Mouse (Mus musculus) midbrain, embryonic 11.5 days (tissue): ENCODE results near the gene Traf2. TPM values are rescaled to one million over a fixed set of nuclear protein-coding genes. Genes with fewer than 3 reads are reported as not detected.
A peak's percentile ranks its signal among the peaks of the same experiment; 100 is the strongest.

Experiments
- ATAC-seq: fragments of 200-750 bp; cut with Nextera tagmentation; 2 replicates; pipeline ENCODE4 v1.8.0; 2017; ENCODE audit warnings: moderate TSS enrichment, moderate library complexity; ENCODE audit not compliant: low FRiP score
- DNase-seq: peaks from one replicate; pipeline ENCODE4 v3.0.0; 2015; ENCODE audit warnings: low spot score; ENCODE audit errors: missing footprints
- H3K27ac ChIP-seq: fragments of 300-500 bp; sonication (generic); 2 replicates; pipeline ENCODE4 v1.5.1; 2014; ENCODE audit warnings: low read depth, low read length
- H3K27me3 ChIP-seq: fragments of 300-500 bp; sonication (generic); 2 replicates; pipeline ENCODE4 v1.6.1; 2014; ENCODE audit warnings: mild to moderate bottlenecking, low read length, moderate library complexity, mixed read lengths; ENCODE audit not compliant: control insufficient read depth, insufficient read depth
- H3K36me3 ChIP-seq: fragments of 300-500 bp; sonication (generic); 2 replicates; pipeline ENCODE4 v1.6.1; 2014; ENCODE audit warnings: mild to moderate bottlenecking, low read length, moderate library complexity, mixed read lengths; ENCODE audit not compliant: control insufficient read depth, insufficient read depth
- H3K4me1 ChIP-seq: fragments of 300-500 bp; sonication (generic); 2 replicates; pipeline ENCODE4 v1.6.1; 2014; ENCODE audit warnings: low read length; ENCODE audit not compliant: control insufficient read depth, insufficient read depth
- H3K4me2 ChIP-seq: fragments of 300-500 bp; sonication (generic); 2 replicates; pipeline ENCODE4 v1.6.1; 2014; ENCODE audit warnings: mild to moderate bottlenecking, moderate library complexity
- H3K4me3 ChIP-seq: fragments of 300-500 bp; sonication (generic); 2 replicates; pipeline ENCODE4 v1.5.1; 2014; ENCODE audit warnings: low read depth, low read length
- H3K9ac ChIP-seq: fragments of 300-500 bp; sonication (generic); 2 replicates; pipeline ENCODE4 v1.6.1; 2014; ENCODE audit warnings: low read length
- H3K9me3 ChIP-seq: fragments of 300-500 bp; sonication (generic); 2 replicates; pipeline ENCODE4 v1.6.1; 2016; ENCODE audit warnings: low read length; ENCODE audit not compliant: control insufficient read depth
- WGBS: fragments of 180-500 bp; shearing (Covaris S2); extraction: QIAGEN DNeasy Blood & Tissue Kit; methylation state at CpG from one replicate; pipeline ENCODE4 v1.1.7; 2014; 5-methylcytosine and 5-hydroxymethylcytosine counted together
- polyA plus RNA-seq: library from polyadenylated mRNA; unstranded; fragments of >200 nt; fragmentation: Nextera tagmentation; extraction: Ambion mirVana; gene quantifications from 2 replicates; pipeline ENCODE4 v1.2.1, GENCODE M21; 2014

Gene Traf2
- polyA plus RNA-seq, 1 experiment from 2014 or later = 31.6 TPM

- H3K36me3 ChIP-seq = no peaks in the 10 kb centered on the region
- H3K4me3 ChIP-seq = no peak overlapping the region
- H3K9ac ChIP-seq = no peak overlapping the region
- DNase-seq (peak; percentile 56), ATAC-seq (no peak)
- 76% methylated on average over 5 of the region's 5 CpGs for WGBS
- H3K4me1 ChIP-seq = no peaks in the 10 kb centered on the region
- no peaks in the 10 kb centered on the region for H3K9me3 ChIP-seq
- H3K27ac ChIP-seq = no peak overlapping the region
- no peaks in the 10 kb centered on the region for H3K27me3 ChIP-seq
- no peak overlapping the region for H3K4me2 ChIP-seq
Measured at GRCm38 (mm10) chr2:25492988-25493387, 53.8 kb downstream of the Traf2 start.

GRCm38 (mm10) chr2:25488671-25489068 is 58.1 kb downstream of the Traf2 start:
- ATAC-seq (no peak), DNase-seq (no peak)
- Histone ChIP-seq H3K36me3 (no peaks in the 10 kb centered on the region), H3K27ac (no peak overlapping the region), H3K4me2 (no peak overlapping the region), H3K27me3 (no peaks in the 10 kb centered on the region), H3K4me3 (no peak overlapping the region), H3K9ac (no peak overlapping the region), H3K9me3 (no peaks in the 10 kb centered on the region), H3K4me1 (no peaks in the 10 kb centered on the region)
- WGBS = 84% methylated on average over 7 of the region's 7 CpGs

DNA sequence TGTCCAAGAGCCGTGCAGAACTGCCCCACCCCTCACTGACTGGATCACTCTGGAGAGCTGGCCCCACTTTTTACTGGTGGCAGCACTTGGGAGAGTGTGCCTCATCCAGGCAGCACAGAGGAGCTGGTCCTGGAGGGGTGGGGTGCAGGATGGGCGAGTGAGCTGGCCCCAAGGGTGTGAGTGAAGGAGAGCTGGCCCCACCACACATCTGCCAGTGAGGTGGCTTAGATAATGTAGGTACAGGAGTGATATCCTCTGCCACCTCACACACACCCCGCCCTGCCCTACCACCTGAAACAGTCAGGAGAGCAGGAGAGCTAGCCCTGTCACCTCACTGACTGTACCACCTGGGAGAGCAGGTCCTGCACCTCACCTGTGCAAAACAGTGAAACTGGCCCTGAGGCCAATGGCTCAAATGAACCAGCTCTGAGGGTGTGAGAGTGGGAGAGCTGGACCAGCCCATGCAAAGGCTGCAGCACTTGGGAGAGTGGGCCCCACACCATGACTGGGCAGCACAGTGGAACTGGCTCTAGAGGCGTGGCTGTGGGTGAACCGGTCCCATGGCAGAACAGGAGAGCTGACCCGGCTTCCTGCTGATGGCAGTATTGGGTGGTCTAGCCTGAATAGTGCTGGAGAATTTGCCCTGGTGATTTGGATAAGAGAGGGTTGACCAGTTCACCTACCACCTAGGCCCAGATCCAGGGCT is 58.6 kb downstream of the Traf2 start:
- no peaks in the 10 kb centered on the region for H3K4me1 ChIP-seq
- no peak for ATAC-seq
- H3K9ac ChIP-seq = no peak overlapping the region
- H3K27ac ChIP-seq = no peak overlapping the region
- H3K27me3 ChIP-seq = no peaks in the 10 kb centered on the region
- 78% methylated on average over 6 of the region's 6 CpGs for WGBS
- H3K36me3 ChIP-seq = no peaks in the 10 kb centered on the region
- H3K9me3 ChIP-seq = no peaks in the 10 kb centered on the region
- no peak for DNase-seq
- no peak overlapping the region for H3K4me3 ChIP-seq
- H3K4me2 ChIP-seq = no peak overlapping the region

GRCm38 (mm10) chr2:25484901-25485647 is 61.7 kb downstream of the Traf2 start:
- no peak for ATAC-seq
- Histone ChIP-seq H3K27me3 (no peaks in the 10 kb centered on the region), H3K36me3 (no peaks in the 10 kb centered on the region), H3K9me3 (no peaks in the 10 kb centered on the region), H3K4me3 (no peak overlapping the region), H3K4me1 (no peaks in the 10 kb centered on the region), H3K27ac (no peak overlapping the region), H3K4me2 (no peak overlapping the region), H3K9ac (no peak overlapping the region)
- WGBS = 71% methylated on average over 11 of the region's 11 CpGs
- no peak for DNase-seq

- Histone ChIP-seq H3K4me2 (no peak overlapping the region), H3K4me3 (no peak overlapping the region), H3K27me3 (no peaks in the 10 kb centered on the region), H3K4me1 (no peaks in the 10 kb centered on the region), H3K27ac (no peak overlapping the region), H3K9me3 (no peaks in the 10 kb centered on the region), H3K36me3 (no peaks in the 10 kb centered on the region), H3K9ac (no peak overlapping the region)
- WGBS = 22% methylated on average over 7 of the region's 7 CpGs
- no peak for ATAC-seq
- no peak for DNase-seq
Measured at GRCm38 (mm10) chr2:25482969-25483368, 63.8 kb downstream of the Traf2 start.

- Histone ChIP-seq H3K4me3 (no peak overlapping the region), H3K27ac (no peak overlapping the region), H3K36me3 (no peaks in the 10 kb centered on the region), H3K9me3 (no peaks in the 10 kb centered on the region), H3K9ac (no peak overlapping the region), H3K4me2 (no peak overlapping the region), H3K4me1 (no peaks in the 10 kb centered on the region), H3K27me3 (no peaks in the 10 kb centered on the region)
- ATAC-seq = no peak
- WGBS = 82% methylated on average over 1 of the region's 1 CpGs
- DNase-seq = no peak
Measured at GRCm38 (mm10) chr2:25480541-25480940, 66.2 kb downstream of the Traf2 start.

- ATAC-seq = no peak
- H3K4me1 ChIP-seq = no peaks in the 10 kb centered on the region
- WGBS = 79% methylated on average over 10 of the region's 10 CpGs
Measured at GRCm38 (mm10) chr2:25479551-25480311, 67.0 kb downstream of the Traf2 start.

DNA sequence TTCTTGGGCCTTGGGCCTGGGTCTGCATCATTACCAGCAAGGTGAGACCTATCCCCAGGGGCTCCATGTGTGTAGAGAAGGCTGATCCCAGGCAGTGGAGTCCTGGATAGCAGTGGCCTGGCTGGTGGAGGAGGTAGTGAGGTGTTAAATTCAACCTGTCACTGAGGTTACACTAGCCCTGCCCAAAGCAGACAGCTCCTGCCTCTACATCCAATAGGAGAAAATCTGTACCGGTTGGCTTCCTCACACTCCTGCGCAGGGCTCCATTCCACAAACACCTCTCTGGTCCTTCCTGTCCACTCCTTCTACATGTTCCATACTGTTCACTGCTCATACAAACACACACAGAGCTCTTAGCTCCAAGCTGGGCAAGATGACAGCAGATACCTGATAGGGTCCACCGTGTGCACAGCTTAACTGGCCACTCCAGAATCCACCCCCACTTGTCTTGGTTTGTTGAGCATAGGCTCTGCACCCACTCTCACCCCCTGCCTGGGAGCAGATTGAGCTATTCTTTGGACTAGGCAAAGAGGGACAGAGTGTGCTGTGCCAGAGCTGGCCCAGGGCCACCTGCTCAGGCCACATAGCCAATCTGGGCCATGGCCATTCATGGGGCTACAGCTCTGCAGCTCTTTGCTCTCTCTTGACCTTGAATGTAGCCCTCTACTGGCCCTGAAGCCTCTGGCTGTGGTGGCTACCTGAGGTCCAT is 68.6 kb downstream of the Traf2 start:
- ATAC-seq (no peak), DNase-seq (no peak)
- no peaks in the 10 kb centered on the region for H3K9me3 ChIP-seq
- no peak overlapping the region for H3K27ac ChIP-seq
- no peaks in the 10 kb centered on the region for H3K27me3 ChIP-seq
- H3K4me1 ChIP-seq = no peaks in the 10 kb centered on the region
- no peak overlapping the region for H3K4me2 ChIP-seq
- H3K36me3 ChIP-seq = no peaks in the 10 kb centered on the region
- no peak overlapping the region for H3K9ac ChIP-seq
- no peak overlapping the region for H3K4me3 ChIP-seq
- 93% methylated on average over 3 of the region's 3 CpGs for WGBS

More at GRCm38 (mm10) chr2:25479551-25480311, 67.0 kb downstream of the Traf2 start:
- Histone ChIP-seq H3K9me3 (no peaks in the 10 kb centered on the region), H3K27ac (no peak overlapping the region), H3K4me2 (no peak overlapping the region), H3K9ac (no peak overlapping the region), H3K4me3 (no peak overlapping the region), H3K27me3 (no peaks in the 10 kb centered on the region), H3K36me3 (no peaks in the 10 kb centered on the region)
- DNase-seq = no peak
